Mouse (Mus musculus) MEL (cell line): Measurements from ENCODE around the gene Dclk1. TPM values are rescaled to one million over a fixed set of nuclear protein-coding genes. Genes with fewer than 3 reads are reported as not detected.

Experiments used
- DNase-seq: peaks from one replicate; pipeline ENCODE4 v3.0.0; 2011; ENCODE audit warnings: low read depth, low spot score
- H3K27ac ChIP-seq: 2 replicates; pipeline ENCODE4 v1.5.1; 2012; ENCODE audit warnings: low read depth, mild to moderate bottlenecking, control low read depth, low read length, moderate library complexity; ENCODE audit not compliant: control insufficient read depth
- H3K27me3 ChIP-seq, 2 experiments: fragments of 150-350 bp in 1 of 2; sonication (generic) in 1 of 2; 2 replicates each; pipeline ENCODE4 v1.6.1; 2012; ENCODE audit warnings: low read length in 2 of 2, mild to moderate bottlenecking in 2 of 2, improper control_type of control experiment in 1 of 2, moderate library complexity in 1 of 2; ENCODE audit not compliant: insufficient read depth in 2 of 2, control insufficient read depth in 1 of 2
- H3K36me3 ChIP-seq, 2 experiments: 2 replicates each; pipeline ENCODE4 v1.6.1; 2012 to 2014; ENCODE audit warnings: low read length in 2 of 2, improper control_type of control experiment in 1 of 2, inconsistent platforms in 1 of 2, mild to moderate bottlenecking in 1 of 2; ENCODE audit not compliant: insufficient read depth in 2 of 2, control insufficient read depth in 1 of 2
- H3K4me1 ChIP-seq, 2 experiments: fragments of 150-350 bp in 1 of 2; sonication (generic) in 1 of 2; 2 replicates each; pipeline ENCODE4 v1.6.1; 2012; ENCODE audit warnings: low read length in 2 of 2, improper control_type of control experiment in 1 of 2, mild to moderate bottlenecking in 1 of 2; ENCODE audit not compliant: insufficient read depth in 2 of 2, control insufficient read depth in 1 of 2
- H3K4me3 ChIP-seq, 2 experiments: fragments of 150-350 bp in 1 of 2; sonication (generic) in 1 of 2; 2 replicates each; pipeline ENCODE4 v1.5.1; 2012; ENCODE audit warnings: low read depth in 2 of 2, low read length in 2 of 2, mild to moderate bottlenecking in 2 of 2, moderate library complexity in 2 of 2, control low read depth in 1 of 2, improper control_type of control experiment in 1 of 2; ENCODE audit not compliant: control insufficient read depth in 1 of 2, insufficient read depth in 1 of 2
- H3K79me2 ChIP-seq: 2 replicates; pipeline ENCODE4 v1.6.1; 2012; ENCODE audit warnings: mild to moderate bottlenecking, low read length, moderate library complexity; ENCODE audit not compliant: control insufficient read depth, poor library complexity, insufficient read depth
- H3K9ac ChIP-seq: 2 replicates; pipeline ENCODE4 v1.6.1; 2012; ENCODE audit warnings: low read depth, mild to moderate bottlenecking, control low read depth, low read length, moderate library complexity; ENCODE audit not compliant: control insufficient read depth, poor library complexity, severe bottlenecking
- H3K9me3 ChIP-seq: fragments of 150-350 bp; sonication (generic); replicated peaks from 2 replicates; pipeline ENCODE4 v1.6.1; 2012; ENCODE audit warnings: mild to moderate bottlenecking, low read length, improper control_type of control experiment, moderate library complexity; ENCODE audit not compliant: insufficient read depth
- BHLHE40 ChIP-seq: IDR thresholded peaks from 2 replicates; pipeline ENCODE4 v1.6.1; 2012; ENCODE audit warnings: low read depth, mild to moderate bottlenecking, inconsistent platforms, low read length, improper control_type of control experiment, borderline replicate concordance
- CTCF ChIP-seq, 3 experiments: IDR thresholded peaks in 2 of 3; conservative IDR thresholded peaks in 1 of 3; 2 replicates each; pipeline ENCODE4 v1.5.1; 2011 to 2012; ENCODE audit warnings: low read length in 3 of 3, low read depth in 2 of 3, mild to moderate bottlenecking in 2 of 3, improper control_type of control experiment in 1 of 3, inconsistent platforms in 1 of 3, mixed read lengths in 1 of 3, moderate library complexity in 1 of 3; ENCODE audit not compliant: control insufficient read depth in 1 of 3, insufficient read depth in 1 of 3, poor library complexity in 1 of 3, severe bottlenecking in 1 of 3
- E2F4 ChIP-seq: IDR thresholded peaks from 2 replicates; pipeline ENCODE4 v1.6.1; 2011; ENCODE audit warnings: low read depth, low read length, improper control_type of control experiment, borderline replicate concordance
- GABPA ChIP-seq: IDR thresholded peaks from 2 replicates; pipeline ENCODE4 v1.6.1; 2012; ENCODE audit warnings: low read depth, mild to moderate bottlenecking, inconsistent platforms, low read length, improper control_type of control experiment, moderate library complexity
- JUND ChIP-seq: IDR thresholded peaks from 2 replicates; pipeline ENCODE4 v1.6.1; 2011; ENCODE audit warnings: low read depth, mild to moderate bottlenecking, improper control_type of control experiment, low read length
- MAFK ChIP-seq: IDR thresholded peaks from 2 replicates; pipeline ENCODE4 v1.6.1; 2011; ENCODE audit warnings: low read depth, mild to moderate bottlenecking, low read length, improper control_type of control experiment, borderline replicate concordance
- MAZ ChIP-seq: IDR thresholded peaks from 2 replicates; pipeline ENCODE4 v1.6.1; 2012; ENCODE audit warnings: low read depth, mild to moderate bottlenecking, inconsistent platforms, low read length, improper control_type of control experiment
- MXI1 ChIP-seq: IDR thresholded peaks from 2 replicates; pipeline ENCODE4 v1.6.1; 2011; ENCODE audit warnings: mild to moderate bottlenecking, low read depth, low read length, improper control_type of control experiment
- MYB ChIP-seq: IDR thresholded peaks from 2 replicates; pipeline ENCODE4 v1.6.1; 2011; ENCODE audit warnings: mild to moderate bottlenecking, low read depth, low read length, improper control_type of control experiment
- MYC ChIP-seq: IDR thresholded peaks from 2 replicates; pipeline ENCODE4 v1.6.1; 2011; ENCODE audit warnings: low read depth, mild to moderate bottlenecking, low read length, improper control_type of control experiment, moderate library complexity
- POLR2A ChIP-seq, 2 experiments: IDR thresholded peaks; 2 replicates each; pipeline ENCODE4 v1.6.1; 2011 to 2012; ENCODE audit warnings: low read length in 2 of 2, mild to moderate bottlenecking in 2 of 2, control low read depth in 1 of 2, improper control_type of control experiment in 1 of 2, low read depth in 1 of 2, moderate library complexity in 1 of 2; ENCODE audit not compliant: control insufficient read depth in 1 of 2, insufficient read depth in 1 of 2, poor library complexity in 1 of 2
- POLR2AphosphoS2 ChIP-seq: IDR thresholded peaks from 2 replicates; pipeline ENCODE4 v1.6.1; 2011; ENCODE audit warnings: low read length, improper control_type of control experiment
- RAD21 ChIP-seq: IDR thresholded peaks from 2 replicates; pipeline ENCODE4 v1.6.1; 2011; ENCODE audit warnings: mild to moderate bottlenecking, low read depth, low read length, improper control_type of control experiment
- RCOR1 ChIP-seq: IDR thresholded peaks from 2 replicates; pipeline ENCODE4 v1.6.1; 2012; ENCODE audit warnings: low read depth, mild to moderate bottlenecking, inconsistent platforms, low read length, improper control_type of control experiment
- SMC3 ChIP-seq: IDR thresholded peaks from 2 replicates; pipeline ENCODE4 v1.6.1; 2011; ENCODE audit warnings: low read depth, low read length, improper control_type of control experiment
- TAL1 ChIP-seq: IDR thresholded peaks from 2 replicates; pipeline ENCODE4 v1.6.1; 2012; ENCODE audit warnings: mild to moderate bottlenecking, inconsistent platforms, low read length, moderate library complexity, mixed read lengths
- USF2 ChIP-seq, 2 experiments: IDR thresholded peaks; 2 replicates each; pipeline ENCODE4 v1.6.1; 2011 to 2012; ENCODE audit warnings: improper control_type of control experiment in 2 of 2, low read length in 2 of 2, borderline replicate concordance in 1 of 2, inconsistent platforms in 1 of 2, low read depth in 1 of 2, mild to moderate bottlenecking in 1 of 2; ENCODE audit not compliant: insufficient read depth in 1 of 2
- ZC3H11A ChIP-seq: IDR thresholded peaks from 2 replicates; pipeline ENCODE4 v1.6.1; 2012; ENCODE audit warnings: low read depth, mild to moderate bottlenecking, inconsistent platforms, low read length, improper control_type of control experiment
- ZKSCAN1 ChIP-seq: IDR thresholded peaks from 2 replicates; pipeline ENCODE4 v1.6.1; 2012; ENCODE audit warnings: low read depth, mild to moderate bottlenecking, inconsistent platforms, low read length, improper control_type of control experiment, moderate library complexity
- ZMIZ1 ChIP-seq: IDR thresholded peaks from 2 replicates; pipeline ENCODE4 v1.6.1; 2012; ENCODE audit warnings: low read depth, mild to moderate bottlenecking, inconsistent platforms, low read length, improper control_type of control experiment, moderate library complexity
- ZNF384 ChIP-seq: IDR thresholded peaks from 2 replicates; pipeline ENCODE4 v1.6.1; 2012; ENCODE audit warnings: low read depth, mild to moderate bottlenecking, inconsistent platforms, low read length, improper control_type of control experiment
- polyA plus RNA-seq, 2 experiments: library from polyadenylated mRNA; stranded (reverse) in 1 of 2; unstranded in 1 of 2; fragments of >175 nt in 1 of 2; fragments of >200 nt in 1 of 2; gene quantifications; 2 replicates each; pipeline versions ENCODE4 v1.2.1 to v1.2.4; 2012; ENCODE audit warnings: low replicate concordance in 2 of 2, low read depth in 1 of 2; ENCODE audit not compliant: insufficient read length in 2 of 2, insufficient read depth in 1 of 2, missing spikeins in 1 of 2
- total RNA-seq: library from RNA; depleted of rRNA; stranded (reverse); fragments of 300-350 nt; gene quantifications from 2 replicates; pipeline ENCODE4 v1.2.3, GENCODE M21; 2012

Dclk1 gene
- total and polyA plus RNA-seq, 3 experiments, result not detected

DNA sequence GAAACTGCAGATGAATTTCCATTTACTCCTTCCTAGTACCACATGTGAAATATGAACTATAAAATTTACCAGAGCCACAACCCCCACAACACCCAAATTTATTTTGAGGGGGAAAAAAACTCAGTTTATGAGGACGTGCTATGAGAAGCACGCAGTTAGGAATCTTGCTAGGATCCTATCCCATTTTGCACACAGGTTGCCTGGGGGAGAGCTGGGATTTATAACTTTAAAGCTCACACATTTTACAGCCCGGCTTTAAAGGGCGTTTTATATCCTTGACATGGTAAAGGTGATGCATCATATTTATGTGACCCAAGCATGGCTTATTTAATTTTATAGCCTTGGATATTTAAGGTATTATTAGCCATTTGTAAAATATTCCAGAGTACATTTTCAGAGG is 237.1 kb downstream of the Dclk1 start:
- Histone ChIP-seq H3K36me3 (no peaks in the 10 kb centered on the region), H3K27me3 (no peaks in the 10 kb centered on the region), H3K9ac (no peak overlapping the region), H3K27ac (no peak overlapping the region), H3K79me2 (no peaks in the 10 kb centered on the region)
- no peak for DNase-seq
- TF ChIP-seq RAD21 (no peak), JUND (no peak), CTCF (IDR thresholded peaks at IDR 0.05 in 2 of 3, conservative IDR thresholded peaks at IDR 0.05 in 1 of 3; ENCODE audit: control insufficient read depth in 1 of 3, insufficient read depth in 1 of 3, low read depth in 2 of 3, low read length in 3 of 3, poor library complexity in 1 of 3, severe bottlenecking in 1 of 3) (no peak), MAZ (no peak), ZNF384 (no peak), MAFK (no peak), POLR2AphosphoS2 (no peak), SMC3 (no peak)
- TF ChIP-seq, all 39 proteins: peak for 0
- Histone ChIP-seq H3K4me3 (no peak overlapping the region), H3K9me3 (no peaks in the 10 kb centered on the region), H3K4me1 (no peaks in the 10 kb centered on the region)

DNA sequence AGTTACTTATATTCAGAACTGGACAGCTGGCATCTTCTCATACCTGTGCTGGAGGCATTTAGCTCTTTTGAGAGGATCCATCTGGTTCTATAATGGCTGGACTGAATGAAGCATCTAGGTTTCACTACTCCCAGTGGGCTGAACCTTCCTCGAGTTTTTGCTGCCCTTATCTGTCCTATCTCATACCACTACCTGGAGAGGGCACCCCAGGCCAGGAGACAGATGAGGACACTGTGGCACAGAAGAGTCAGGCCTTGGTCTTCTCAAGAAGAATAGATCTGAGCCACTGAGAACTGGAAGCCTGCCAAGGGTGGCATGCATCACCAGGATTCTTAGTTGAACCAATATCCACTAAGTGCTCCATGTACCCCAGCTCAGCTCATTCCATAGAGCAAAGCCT is 239.0 kb downstream of the Dclk1 start:
- H3K9ac ChIP-seq, result no peak overlapping the region
- no peaks in the 10 kb centered on the region for H3K9me3 ChIP-seq
- no peak for DNase-seq
- no peak for TF ChIP-seq RCOR1
- no peaks in the 10 kb centered on the region for H3K4me1 ChIP-seq
- H3K27me3 ChIP-seq, result no peaks in the 10 kb centered on the region
- no peaks in the 10 kb centered on the region for H3K36me3 ChIP-seq
- H3K4me3 ChIP-seq, result no peak overlapping the region
- no peak overlapping the region for H3K27ac ChIP-seq
- H3K79me2 ChIP-seq, result no peaks in the 10 kb centered on the region

DNA sequence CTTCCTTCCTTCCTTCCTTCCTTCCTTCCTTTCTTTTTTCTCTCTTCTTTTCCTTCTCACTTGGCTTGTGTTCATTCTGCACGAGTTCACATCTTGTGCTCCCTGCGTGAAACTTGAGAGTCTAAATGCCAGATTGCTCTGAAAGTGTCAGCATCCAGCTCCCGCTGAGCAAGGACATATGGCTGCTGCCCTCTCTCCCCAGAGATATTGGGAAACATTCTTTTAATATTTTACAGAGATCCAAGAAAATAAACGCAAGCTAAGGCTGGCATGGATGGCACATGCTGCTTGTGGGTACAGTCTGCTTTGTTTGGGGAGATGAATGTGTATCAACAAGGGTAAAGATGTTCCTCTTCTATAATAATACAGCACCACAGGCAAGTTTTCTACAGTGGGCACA is 241.2 kb downstream of the Dclk1 start:
- no peak for DNase-seq
- TF ChIP-seq ZKSCAN1 (no peak), POLR2AphosphoS2 (no peak), RCOR1 (no peak), ZMIZ1 (no peak), BHLHE40 (no peak), MAZ (no peak), POLR2A (IDR thresholded peaks at IDR 0.05; ENCODE audit: control insufficient read depth in 1 of 2, insufficient read depth in 1 of 2, low read depth in 1 of 2, low read length in 2 of 2, poor library complexity in 1 of 2) (no peak), GABPA (no peak), MYC (no peak), JUND (no peak), MYB (no peak), TAL1 (no peak), MAFK (no peak), MXI1 (no peak), ZC3H11A (no peak), USF2 (IDR thresholded peaks at IDR 0.05; ENCODE audit: borderline replicate concordance in 1 of 2, insufficient read depth in 1 of 2, low read depth in 1 of 2, low read length in 2 of 2) (no peak), E2F4 (no peak), SMC3 (no peak)
- H3K27me3 ChIP-seq, result no peaks in the 10 kb centered on the region
- H3K9me3 ChIP-seq, result no peaks in the 10 kb centered on the region
- H3K27ac ChIP-seq, result no peak overlapping the region
- H3K4me1 ChIP-seq, result no peaks in the 10 kb centered on the region
- no peak overlapping the region for H3K9ac ChIP-seq
- no peaks in the 10 kb centered on the region for H3K79me2 ChIP-seq
- H3K4me3 ChIP-seq, result no peak overlapping the region
- H3K36me3 ChIP-seq, result no peaks in the 10 kb centered on the region
